Mouse (Mus musculus) adrenal gland, postnatal 14 days (tissue): ENCODE measurements around the gene Rab20. TPM values are rescaled to one million over a fixed set of nuclear protein-coding genes. Genes with fewer than 3 reads are reported as not detected.
"Not testable (repeated sequence)": the region's sequence is repeated elsewhere in the genome, so short reads cannot be mapped to it uniquely, and the experiment has no call there.

Experiments
- DNase-seq: peaks from one replicate; pipeline ENCODE4 v3.0.0; 2021; ENCODE audit warnings: mixed read lengths
- long read RNA-seq, 2 experiments: library from polyadenylated mRNA; stranded (forward); transcript quantifications; one replicate each; pipeline ENCODE4 v2.0.0; 2021
- total RNA-seq: library from RNA; stranded (reverse); gene quantifications from 2 replicates; pipeline ENCODE4 v1.2.3, GENCODE M21; 2021

Gene Rab20
- 6.3 and 6.9 TPM in 2 replicates for total RNA-seq
- long read RNA-seq, experiment 1, transcript Rab20-201 (2 exons, 1,392 nt) = major isoform, 22 of 22 reads
- long read RNA-seq, experiment 1, partial matches to known transcripts = 0 of 22 reads
- long read RNA-seq, experiment 1, other reads (novel, unspliced or antisense) = 0 of 22 reads
- long read RNA-seq, experiment 2, transcript Rab20-201 (2 exons, 1,392 nt) = major isoform, 9 of 11 reads
- long read RNA-seq, experiment 2, partial matches to known transcripts = 0 of 11 reads
- long read RNA-seq, experiment 2, other reads (novel, unspliced or antisense) = 2 of 11 reads

DNA sequence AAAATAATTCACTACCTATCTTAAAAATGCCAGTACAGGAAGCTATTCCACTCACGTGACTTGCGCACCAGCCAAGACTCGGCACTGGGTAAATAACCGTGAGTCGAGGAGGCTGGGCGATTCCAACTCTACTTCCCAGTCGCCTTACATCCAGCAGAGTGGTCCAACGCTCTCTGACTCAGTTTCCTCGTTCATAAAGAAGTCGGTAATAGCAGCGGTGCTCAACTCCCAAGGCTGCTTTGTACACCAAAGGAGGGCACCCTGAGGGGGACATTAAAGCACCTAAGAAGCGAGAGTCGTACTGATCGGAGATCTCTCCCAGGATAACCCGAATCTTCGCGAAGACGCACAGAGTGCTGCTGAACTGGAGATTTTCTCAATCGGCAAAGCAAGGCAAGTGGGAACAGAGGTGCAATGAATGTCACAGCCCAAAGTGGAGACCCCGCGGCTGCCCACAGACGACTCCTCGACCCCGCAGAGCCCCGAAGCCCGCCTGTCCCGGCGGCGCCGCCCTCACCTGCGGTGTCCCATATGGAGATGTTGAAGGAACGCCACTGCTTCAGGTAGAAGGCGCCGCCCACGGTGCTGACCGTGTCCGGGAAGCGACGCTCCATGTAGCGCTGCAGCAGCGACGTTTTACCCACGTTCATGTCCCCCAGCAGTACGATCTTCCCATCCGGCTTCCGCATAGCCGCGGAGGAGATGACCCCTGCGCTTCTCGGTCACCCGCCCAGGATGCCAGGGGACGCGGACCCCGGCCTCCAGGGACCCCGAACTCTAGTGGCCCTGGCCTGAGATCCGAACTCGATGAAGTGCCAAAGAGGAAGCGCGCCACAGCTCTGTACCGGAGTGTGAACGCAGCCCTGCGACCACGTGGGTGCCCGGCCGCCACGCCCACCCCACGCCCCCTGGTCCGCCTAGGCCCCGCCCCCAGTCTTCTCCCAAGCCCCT, at the start of gene Rab20:
Rab20 (minus strand) TSS at position 900 of the 951 bp plus-strand sequence.
- DNase-seq = peak; percentile 87

DNA sequence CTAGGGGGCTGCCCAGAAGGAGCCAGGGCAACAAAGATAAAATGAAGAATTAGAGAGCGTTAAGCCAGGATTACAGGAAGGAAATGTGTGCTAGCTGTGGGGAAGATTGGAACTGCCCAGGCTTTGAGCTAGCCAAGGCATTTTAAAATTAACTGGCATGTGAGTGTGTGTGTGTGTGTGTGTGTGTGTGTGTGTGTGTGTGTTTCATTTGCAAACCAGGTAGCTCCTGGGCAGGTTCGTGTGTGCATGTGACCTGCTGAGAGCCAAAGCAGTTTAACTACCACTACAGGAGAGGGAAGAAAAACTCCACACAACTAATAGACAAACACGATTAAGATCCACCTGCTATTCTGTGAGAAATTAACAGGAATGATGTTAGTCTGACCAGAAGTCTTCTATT, 44.8 kb upstream of the Rab20 start:
- no peak for DNase-seq

DNA sequence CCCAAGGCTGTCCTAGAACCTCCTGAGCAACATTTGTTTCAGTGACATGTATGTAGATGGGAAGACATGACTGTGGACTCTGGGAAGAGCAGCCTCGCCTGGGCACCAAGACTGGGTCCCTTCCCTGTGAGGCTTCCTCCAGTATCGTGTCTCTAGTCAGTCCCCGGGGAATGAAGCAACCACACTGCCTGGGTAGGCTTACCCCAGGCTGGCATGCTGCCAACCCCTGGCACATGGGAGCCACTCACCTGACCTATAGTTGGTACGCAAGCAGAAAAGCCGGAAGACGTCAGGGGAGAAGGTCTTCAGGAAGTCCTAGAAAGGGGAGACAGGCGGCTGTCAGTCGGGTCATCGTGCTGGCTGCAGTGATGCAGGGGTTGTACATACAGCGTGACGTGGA, 40.2 kb upstream of the Rab20 start:
- DNase-seq = no peak

DNA sequence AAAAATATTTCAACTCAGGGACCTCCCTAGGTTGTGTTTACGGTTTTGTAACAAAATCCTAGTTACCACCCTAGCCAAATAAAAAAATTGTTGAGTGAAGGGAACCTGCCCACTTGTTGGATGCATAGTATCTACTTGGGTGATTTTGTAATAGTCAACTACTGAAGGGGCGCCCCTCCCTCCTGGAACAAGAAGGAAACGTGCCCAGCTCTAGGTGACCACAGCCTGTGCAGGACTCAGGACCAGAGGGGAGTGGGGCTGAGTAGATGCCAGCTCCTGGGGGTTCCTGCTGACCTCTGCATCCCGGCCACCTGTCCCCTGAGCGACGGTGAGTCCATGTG, 39.5 kb upstream of the Rab20 start:
- DNase-seq = no peak

DNA sequence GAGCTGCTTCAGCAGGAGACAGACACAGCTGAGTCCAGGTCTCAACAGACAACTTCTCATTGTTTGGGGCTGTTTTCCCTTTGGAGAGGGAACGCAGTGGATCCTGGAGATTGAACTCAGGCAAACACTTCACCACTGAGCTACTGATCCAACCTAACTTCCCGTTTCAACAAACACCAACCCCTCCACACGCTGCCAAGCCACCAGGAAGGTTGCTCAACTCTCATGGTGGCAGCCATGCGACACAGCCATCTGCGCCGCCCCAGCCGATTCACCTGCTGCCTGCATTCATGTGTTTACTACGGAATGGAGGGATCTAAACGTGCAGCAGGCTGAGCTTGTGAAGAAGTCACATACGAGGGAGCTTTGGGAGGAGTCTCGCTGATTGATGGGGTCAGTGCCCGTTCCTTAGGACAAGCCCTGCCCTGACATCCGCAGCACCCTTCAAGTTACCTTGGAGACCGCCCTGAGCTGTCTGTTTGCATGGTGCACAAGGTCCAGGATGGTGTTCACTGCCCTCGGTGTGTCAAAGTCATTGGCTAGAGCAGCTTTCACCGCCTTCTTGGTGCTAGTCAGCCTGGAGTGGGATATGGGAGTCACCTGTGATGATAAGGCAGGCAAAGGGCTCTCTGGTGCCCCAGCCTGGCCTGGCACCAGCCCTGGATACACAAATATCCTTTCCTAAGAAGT, 39.0 kb upstream of the Rab20 start:
- no peak for DNase-seq

DNA sequence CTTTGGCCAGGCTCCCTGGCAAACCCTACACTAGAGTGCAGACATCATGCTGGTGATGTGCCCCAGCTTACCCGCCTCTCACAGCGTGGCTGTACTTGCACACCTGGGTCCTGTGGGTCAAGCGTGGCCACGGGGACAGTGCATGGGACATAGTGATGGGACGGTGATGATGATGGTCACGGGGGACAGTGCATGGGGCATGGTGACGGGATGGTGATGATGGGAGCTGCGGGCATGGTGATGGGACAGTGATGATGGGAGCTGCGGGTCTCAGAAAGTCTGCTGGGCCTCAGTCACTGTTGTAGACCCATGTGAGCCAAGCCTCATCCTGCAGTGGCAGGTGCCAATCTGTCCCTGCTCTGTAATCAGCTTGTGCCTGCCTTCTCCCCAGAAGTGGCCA, 37.8 kb upstream of the Rab20 start:
- DNase-seq = no peak

DNA sequence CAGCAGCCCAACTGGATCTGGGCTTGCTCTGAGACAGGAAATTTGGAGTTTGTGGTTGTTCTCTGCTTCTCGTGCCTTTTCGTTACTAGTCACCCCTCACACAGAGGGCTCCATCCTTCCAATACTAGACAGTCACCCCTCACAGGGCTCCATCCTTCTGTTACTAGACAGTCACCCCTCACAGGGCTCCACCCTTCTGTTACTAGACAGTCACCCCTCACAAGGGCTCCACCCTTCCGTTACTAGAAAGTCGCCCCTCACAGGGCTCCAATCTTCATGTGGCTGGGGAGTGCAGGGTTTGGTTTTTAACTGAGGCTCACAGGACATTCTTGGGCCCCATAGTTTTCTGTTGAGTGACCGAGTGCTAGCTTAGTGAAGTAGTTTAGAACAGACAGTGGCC, 34.7 kb upstream of the Rab20 start:
- no peak for DNase-seq

DNA sequence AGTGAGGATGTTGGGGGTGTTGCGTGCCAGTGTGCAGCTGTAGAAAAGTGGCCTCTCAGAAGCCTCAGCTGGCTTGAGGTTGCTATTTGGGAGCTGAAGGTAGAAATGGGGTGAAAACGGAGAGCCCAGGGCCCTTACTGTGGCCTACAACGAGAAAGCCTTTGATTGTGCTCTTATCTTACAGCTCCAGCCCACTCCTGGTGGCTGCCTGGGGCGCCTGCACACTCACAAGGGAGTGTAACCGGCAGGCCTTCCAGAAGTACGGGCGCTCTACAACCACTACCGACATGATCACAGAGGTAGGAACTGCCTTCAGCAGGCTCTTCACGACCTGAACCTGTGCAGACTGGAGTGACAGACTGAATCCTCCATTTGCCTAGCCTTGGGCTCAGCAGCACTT, 34.2 kb upstream of the Rab20 start:
- no peak for DNase-seq

DNA sequence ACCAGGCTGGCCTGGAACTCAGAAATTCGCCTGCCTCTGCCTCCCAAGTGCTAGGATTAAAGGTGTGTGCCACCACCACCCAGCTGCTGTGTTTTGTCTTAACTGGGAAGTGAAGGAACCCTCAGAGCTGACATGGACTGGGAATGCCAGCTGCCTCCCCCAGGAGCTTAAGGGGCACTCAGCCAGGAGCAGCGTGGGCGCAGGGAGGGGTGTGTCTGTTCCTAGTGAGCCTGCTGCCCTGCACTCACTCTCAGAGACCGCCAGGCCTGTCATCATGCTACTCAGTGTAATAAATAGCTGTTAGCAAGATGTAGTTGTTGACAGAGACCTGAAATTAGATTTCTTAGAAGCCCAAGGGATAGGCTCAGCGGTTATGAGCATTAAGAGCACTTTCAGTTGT, 32.5 kb upstream of the Rab20 start:
- DNase-seq = no peak

DNA sequence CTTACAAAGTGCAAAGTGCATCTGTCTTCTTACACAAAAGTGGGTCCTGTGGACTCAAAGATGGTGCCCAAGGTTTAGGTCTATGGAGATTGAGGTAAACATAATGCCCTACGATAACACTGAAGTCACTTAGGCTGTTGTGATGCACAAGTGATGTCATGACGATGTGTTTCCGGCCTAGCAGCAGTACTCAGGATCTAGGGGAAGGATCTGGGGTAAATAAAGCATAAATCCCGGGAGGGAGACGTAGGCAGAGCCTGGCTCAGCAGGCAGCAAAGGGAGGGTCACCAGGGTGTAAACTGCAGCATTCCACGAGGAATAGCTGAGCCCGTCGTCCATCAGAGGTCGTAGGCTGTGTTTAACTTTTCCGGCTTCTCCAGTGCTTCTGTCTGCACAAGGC, 30.4 kb upstream of the Rab20 start:
- DNase-seq = no peak

DNA sequence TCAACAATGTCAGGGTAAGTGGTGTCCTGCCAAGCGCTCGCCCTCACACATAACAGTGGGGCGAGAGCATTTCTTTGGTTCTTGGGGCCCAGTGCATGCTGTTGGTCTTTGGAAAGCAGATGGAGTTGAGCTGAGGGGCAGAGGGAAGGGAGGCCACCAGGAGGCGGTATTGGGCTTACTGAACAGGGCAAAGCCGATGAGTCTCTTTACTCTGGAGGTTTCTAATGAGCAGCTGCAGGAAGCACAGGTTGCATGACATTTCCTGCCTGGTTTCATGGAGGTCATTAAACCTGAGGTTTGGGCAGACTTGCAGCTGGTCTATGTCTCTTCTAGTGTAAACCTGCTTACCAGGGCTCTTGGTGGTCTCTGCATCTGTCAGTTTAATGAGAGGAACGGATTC, 28.3 kb upstream of the Rab20 start:
- DNase-seq = peak; percentile 81

DNA sequence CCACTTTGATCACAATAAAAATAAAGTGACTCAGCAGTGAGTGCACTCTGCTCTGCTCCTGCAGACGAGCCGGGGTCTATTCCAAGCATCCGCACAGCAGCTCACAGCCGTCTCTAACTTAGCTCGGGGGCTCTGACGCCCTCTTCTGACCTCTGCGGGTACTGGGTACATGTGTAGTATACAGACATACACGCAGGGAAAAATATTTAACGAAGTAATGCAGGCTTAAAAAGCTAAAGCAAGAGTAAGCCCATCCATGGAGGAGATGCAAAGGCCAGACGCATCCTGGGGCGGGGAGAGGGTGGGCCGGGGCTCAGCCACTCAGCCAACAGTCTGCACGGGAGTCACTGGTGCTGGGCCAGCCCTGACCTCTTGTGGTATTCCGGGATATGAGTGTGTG, 27.6 kb upstream of the Rab20 start:
- DNase-seq = no peak

DNA sequence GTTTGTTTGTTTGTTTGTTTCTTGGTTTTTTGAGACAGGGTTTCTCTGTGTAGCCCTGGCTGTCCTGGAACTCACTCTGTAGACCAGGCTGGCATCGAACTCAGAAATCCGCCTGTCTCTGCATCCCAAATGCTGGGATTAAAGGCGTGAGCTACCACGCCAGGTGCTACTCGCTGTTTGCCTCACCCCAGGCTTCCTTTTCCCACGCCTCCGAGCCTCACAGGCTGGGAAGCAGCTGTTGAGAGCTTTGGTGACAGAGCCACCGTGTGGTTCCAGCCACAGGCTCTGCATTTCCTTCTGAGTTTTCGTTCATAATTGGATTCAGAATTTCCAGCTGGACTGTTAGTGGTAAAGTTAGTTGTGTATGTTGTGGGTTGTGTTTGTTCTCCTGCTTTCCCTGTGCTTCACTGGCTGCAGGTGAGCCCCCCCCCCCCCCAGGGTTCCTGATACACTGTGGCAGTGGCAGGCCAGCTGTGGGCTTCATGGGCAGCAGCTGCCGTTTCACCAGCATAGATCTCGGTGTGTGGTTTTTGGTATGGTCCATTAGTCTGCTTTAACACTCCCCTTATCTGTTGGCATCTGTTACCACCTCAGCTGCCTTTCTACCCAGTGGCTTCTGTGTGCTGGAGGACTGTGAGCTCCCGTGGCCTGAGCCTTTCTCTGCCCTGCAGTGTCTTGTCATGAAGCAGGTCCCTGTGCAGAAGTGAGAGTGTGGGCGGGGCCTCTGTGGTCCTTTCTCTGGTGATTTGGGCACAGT, 25.1 kb upstream of the Rab20 start:
- no peak for DNase-seq

DNA sequence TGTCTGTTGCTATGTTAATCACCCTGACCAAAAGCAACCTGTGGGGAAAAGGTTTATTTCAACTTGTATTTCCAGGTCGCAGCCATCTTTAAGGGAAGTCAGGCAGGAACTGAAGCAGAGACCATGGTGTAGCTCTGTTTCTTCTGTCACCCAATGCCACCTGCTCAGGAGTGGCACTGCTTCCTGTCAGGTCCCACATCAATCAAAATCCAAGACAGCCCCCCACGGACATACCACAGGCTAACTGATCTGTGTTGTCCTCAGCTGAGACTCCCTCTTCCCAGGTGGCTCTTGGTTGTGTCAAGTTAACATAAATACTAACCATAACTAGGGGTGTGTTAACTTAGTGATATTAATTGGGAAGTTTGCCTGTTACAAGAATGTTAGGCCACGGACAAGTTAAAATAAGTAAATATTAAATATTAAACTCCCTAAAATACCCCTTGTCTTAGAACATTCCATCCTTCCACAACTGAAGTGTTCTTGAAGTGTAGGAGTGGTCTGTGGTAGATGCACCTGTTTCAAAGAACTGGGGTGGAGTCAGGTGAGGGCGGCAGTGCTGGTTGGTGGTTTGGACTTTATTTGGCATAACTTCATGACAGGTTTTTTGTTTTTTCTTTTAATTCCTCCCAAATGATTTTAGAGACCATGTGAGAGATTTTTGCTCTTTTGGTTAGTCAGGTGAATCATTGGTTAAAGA, 20.4 kb upstream of the Rab20 start:
- no peak for DNase-seq

DNA sequence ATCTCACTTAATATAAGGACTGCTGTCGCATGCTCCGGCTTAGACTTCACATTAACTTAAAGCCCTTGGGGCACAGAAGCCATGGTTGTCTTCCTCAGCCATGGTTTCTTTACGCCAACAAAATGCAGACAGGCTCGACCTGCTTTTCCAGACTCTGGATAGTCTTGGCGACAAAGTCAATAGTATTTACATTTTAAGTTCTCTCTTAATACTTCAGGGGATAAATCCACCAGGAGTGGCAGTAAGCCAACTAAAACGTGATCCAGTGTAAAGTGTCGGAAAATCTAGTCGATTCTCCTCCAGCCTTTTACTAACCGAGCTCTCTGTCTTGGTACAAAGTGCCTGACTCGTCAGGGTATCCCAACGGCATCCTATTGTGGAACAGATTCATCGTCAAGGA, 19.8 kb upstream of the Rab20 start:
- no peak for DNase-seq

DNA sequence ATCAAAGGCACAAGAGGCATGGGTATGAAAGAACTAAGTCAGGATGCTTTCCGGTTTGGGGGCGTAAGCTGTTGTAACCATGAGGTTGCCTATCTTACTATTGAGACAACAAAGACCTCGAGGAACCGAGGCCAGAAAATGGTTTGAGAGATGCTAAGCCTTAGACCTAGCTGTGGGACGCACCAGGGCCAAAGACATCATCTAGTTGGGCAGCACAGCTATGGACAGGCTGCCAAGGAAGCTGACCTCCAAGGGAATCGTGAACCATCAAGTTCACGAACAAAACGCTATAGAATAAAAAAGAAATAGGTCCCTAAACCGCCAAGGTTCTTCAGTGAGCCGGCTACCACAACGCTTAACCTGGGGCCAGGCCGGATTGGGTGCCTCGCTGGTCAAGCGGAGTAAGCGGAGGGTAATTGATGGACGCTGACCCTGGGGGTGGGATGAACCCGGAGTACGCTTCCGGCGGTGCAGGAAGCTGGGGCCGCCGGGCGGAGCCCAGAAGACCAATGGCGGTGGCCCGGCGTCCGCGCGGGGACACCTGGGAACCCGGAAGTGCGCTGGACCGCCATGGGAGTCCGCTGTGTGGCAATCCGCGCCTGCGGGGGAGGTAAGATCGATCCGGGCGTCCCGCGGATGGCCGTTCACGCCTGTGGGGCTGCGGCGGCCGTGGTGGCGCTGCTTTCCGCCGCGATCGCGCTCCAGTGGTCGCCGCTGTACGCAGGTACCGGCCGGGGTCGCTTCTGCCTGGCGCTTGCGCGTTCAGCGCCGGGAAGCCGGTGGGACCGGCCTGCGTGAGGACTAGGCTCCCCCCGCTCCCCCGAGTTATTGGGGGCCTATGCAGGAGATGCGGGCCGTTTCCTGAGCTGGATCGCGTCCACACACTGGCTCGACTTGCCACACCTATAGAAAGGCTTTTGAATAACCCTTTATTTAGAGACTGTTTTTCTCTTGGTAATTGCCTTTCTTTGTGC, 18.8 kb upstream of the Rab20 start, which contains the start of gene Naxd:
Naxd (plus strand) TSS at position 490 of the 974 bp plus-strand sequence.
- DNase-seq = peak; percentile 96

DNA sequence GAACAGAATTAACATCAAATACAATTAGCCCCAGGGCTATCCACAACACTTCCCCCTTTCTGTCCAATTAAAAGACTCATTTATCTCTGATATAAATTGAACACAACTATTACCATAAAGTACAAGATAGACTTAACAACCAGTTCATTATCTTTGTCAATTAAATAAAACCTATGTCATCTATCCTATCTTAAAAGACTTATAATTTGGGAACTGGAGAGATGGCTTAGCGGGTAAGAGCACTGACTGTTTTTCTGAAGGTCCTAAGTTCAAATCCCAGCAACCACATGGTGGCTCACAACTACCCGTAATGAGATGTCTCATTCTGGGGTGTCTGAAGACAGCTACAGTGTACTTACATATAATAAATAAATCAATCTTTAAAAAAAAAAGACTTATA, 13.8 kb upstream of the Rab20 start:
- DNase-seq = not testable (repeated sequence)

DNA sequence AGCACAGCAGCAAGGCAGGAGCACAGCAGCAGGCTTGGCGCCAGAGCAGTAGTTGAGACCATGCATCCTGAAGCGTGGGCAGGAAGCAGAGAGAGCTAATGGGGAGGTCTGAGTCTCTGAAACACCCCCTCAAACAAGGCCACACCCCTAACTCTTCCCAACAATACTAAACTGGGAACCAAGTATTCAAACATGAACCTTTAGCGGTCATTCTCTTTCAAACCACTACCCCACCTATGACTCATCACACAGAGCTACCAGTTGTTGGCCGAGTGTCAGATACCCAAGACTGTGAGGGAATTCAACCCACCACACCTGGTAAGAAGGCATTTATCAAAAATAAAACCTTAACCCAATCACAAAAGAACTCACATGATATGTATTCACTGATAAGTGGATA, 8.7 kb upstream of the Rab20 start:
- DNase-seq = no peak

DNA sequence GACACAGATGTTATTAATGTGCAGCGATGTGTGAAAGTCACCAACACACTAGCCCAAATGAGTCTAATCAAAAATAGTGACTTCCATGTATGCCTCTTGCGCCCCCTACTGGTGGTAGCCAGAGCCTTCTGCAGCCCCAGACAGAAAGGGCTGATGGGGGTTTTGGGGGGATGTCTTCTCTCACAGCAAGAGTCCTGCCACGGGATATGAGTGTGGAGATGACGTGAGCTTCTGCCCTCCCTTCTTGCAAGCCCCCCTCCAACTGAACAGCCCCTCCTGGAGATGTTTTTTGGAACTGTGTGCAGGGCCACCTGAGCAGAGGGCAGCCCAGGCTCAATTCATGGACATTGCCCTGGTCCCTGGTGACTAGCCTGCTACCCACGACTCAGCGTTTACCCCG, 7.6 kb upstream of the Rab20 start:
- peak; percentile 82 for DNase-seq

DNA sequence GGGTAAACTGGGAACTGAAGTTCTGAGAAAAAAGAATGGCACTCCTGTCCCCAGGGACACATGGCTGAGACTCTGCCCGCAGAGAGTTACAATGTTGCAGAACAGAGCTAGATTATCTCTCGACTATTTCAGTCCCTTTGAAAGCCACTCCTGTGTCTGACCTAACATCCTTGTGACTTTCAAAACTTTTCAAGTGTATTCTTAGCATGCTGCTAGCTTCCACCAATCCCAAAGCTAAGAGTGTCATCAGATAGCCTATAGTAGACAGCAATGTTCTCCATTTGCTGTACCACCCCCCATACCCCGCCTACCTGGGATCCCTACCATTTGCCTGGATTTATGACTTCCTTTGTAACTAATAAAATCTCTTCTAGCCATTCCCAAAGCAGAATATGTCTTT, 4.0 kb upstream of the Rab20 start:
- DNase-seq = no peak
